Mouse (Mus musculus) thymus, postnatal 10 days (tissue): ENCODE data around the gene Usp17lc.
"Not testable (repeated sequence)": the region's sequence is repeated elsewhere in the genome, so short reads cannot be mapped to it uniquely, and the experiment has no call there.

Source experiments
- DNase-seq, 2 experiments: peaks; one replicate each; pipeline ENCODE4 v3.0.0; 2021; ENCODE audit warnings: low spot score in 2 of 2

Usp17lc gene

GRCm38 (mm10) chr7:103414772-103415171 is at the start of gene Usp17lc:
Gene Usp17lc (plus strand): TSS chr7:103415072.
- DNase-seq, result not testable (repeated sequence)

- no peak for DNase-seq
Observed at GRCm38 (mm10) chr7:103386077-103386476, 28.8 kb upstream of the Usp17lc start, which contains the start of gene Olfr603. Gene Olfr603 (minus strand): TSS chr7:103386177.

GRCm38 (mm10) chr7:103397758-103398157 is 17.1 kb upstream of the Usp17lc start:
- DNase-seq, result no peak

- DNase-seq, result no peak
Observed at GRCm38 (mm10) chr7:103398981-103399380, 15.9 kb upstream of the Usp17lc start.

GRCm38 (mm10) chr7:103406521-103407055 is 8.3 kb upstream of the Usp17lc start:
- not testable (repeated sequence) for DNase-seq

GRCm38 (mm10) chr7:103445339-103445738 is 30.5 kb downstream of the Usp17lc start, which contains the start of gene Olfr605:
Gene Olfr605 (minus strand): TSS chr7:103445439.
- DNase-seq, result no peak

- DNase-seq, result no peak
Observed at GRCm38 (mm10) chr7:103448746-103449145, 33.9 kb downstream of the Usp17lc start, which contains the start of gene Olfr606. Gene Olfr606 (plus strand): TSS chr7:103449046.

- DNase-seq, result no peak
Observed at GRCm38 (mm10) chr7:103460590-103460989, 45.7 kb downstream of the Usp17lc start.
